Mouse (Mus musculus) heart, postnatal 0 days (tissue): ENCODE measurements around the gene Taco1.

Source experiments
- CTCF ChIP-seq: IDR thresholded peaks from 2 replicates; pipeline ENCODE4 v1.5.1; 2016; ENCODE audit warnings: antibody characterized with exemption, control low read depth, low read depth
- EP300 ChIP-seq: IDR thresholded peaks from 2 replicates; pipeline ENCODE4 v1.6.1; 2016; ENCODE audit warnings: antibody characterized with exemption, low read depth

DNA sequence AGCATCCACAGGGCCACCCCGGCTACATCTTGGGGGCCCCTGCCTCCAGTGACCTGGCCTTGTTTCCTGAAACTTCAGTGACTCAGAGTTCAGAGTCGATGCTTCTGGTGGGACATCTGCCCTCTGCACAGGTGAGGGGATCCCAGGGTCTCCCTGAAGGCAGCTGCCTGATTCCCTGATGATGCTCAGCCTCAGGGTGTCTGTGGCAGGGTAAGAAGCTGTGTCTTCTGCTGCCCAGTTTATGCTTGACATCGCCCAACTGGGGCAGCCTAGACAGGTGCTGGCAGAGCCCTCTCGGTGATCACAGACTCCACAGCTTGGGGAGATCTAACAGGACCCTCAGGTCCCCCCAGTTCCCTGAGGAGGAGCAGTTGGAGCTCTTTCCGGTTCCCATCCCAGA, 38.3 kb upstream of the Taco1 start:
- TF ChIP-seq CTCF: no peak
- TF ChIP-seq EP300: no peak
